Mouse (Mus musculus): ENCODE data around the gene Galt.
"Not testable (repeated sequence)": the region's sequence is repeated elsewhere in the genome, so short reads cannot be mapped to it uniquely, and the experiment has no call there.

The Galt gene

GRCm38 (mm10) chr4:41774506-41774905 is 19.5 kb downstream of the Galt start:
- DNase-seq (ENCODE audit: low read depth, low spot score), result not testable (repeated sequence)

GRCm38 (mm10) chr4:41775840-41776239 is 20.8 kb downstream of the Galt start:
- DNase-seq (ENCODE audit: low read depth, low spot score), result not testable (repeated sequence)

- not testable (repeated sequence) for DNase-seq (ENCODE audit: low read depth, low spot score)
Measured at GRCm38 (mm10) chr4:41781271-41781670, 26.2 kb downstream of the Galt start.

GRCm38 (mm10) chr4:41781748-41782485 is 26.9 kb downstream of the Galt start:
- not testable (repeated sequence) for DNase-seq (ENCODE audit: low read depth, low spot score)

GRCm38 (mm10) chr4:41782711-41783110 is 27.7 kb downstream of the Galt start:
- DNase-seq (ENCODE audit: low read depth, low spot score), result not testable (repeated sequence)

GRCm38 (mm10) chr4:41783197-41783596 is 28.2 kb downstream of the Galt start:
- not testable (repeated sequence) for DNase-seq (ENCODE audit: low read depth, low spot score)

Data from A20 (cell line).